Mouse (Mus musculus) midbrain, postnatal 0 days (tissue): ENCODE results near the gene Klf3. TPM values are rescaled to one million over a fixed set of nuclear protein-coding genes. Genes with fewer than 3 reads are reported as not detected.

ENCODE experiments used
- ATAC-seq: fragments of 200-750 bp; cut with Nextera tagmentation; 2 replicates; pipeline ENCODE4 v1.8.0; 2017; ENCODE audit warnings: moderate number of reproducible peaks, mild to moderate bottlenecking, moderate TSS enrichment, moderate library complexity; ENCODE audit not compliant: low FRiP score
- DNase-seq: peaks from one replicate; pipeline ENCODE4 v3.0.0-alpha.2; 2015; ENCODE audit warnings: low spot score
- H3K27ac ChIP-seq: fragments of 300-500 bp; sonication (generic); 2 replicates; pipeline ENCODE4 v1.5.1; 2014; ENCODE audit warnings: low read depth, mild to moderate bottlenecking, low read length, mixed read lengths
- H3K27me3 ChIP-seq: fragments of 300-500 bp; sonication (generic); 2 replicates; pipeline ENCODE4 v1.6.1; 2014; ENCODE audit warnings: low read length, control low read depth, mixed read lengths; ENCODE audit not compliant: insufficient read depth
- H3K36me3 ChIP-seq: fragments of 300-500 bp; sonication (generic); 2 replicates; pipeline ENCODE4 v1.6.1; 2014; ENCODE audit warnings: low read length, control low read depth, mixed read lengths; ENCODE audit not compliant: insufficient read depth
- H3K4me1 ChIP-seq: fragments of 300-500 bp; sonication (generic); 2 replicates; pipeline ENCODE4 v1.6.1; 2014; ENCODE audit warnings: mild to moderate bottlenecking, control low read depth, antibody characterized with exemption, low read length, mixed read lengths; ENCODE audit not compliant: insufficient read depth
- H3K4me2 ChIP-seq: fragments of 300-500 bp; sonication (generic); 2 replicates; pipeline ENCODE4 v1.6.1; 2014; ENCODE audit warnings: low read depth, mild to moderate bottlenecking, low read length, mixed read lengths; ENCODE audit not compliant: poor library complexity, severe bottlenecking
- H3K4me3 ChIP-seq: fragments of 300-500 bp; sonication (generic); 2 replicates; pipeline ENCODE4 v1.5.1; 2014; ENCODE audit warnings: low read depth, mild to moderate bottlenecking, low read length, moderate library complexity
- H3K9ac ChIP-seq: fragments of 300-500 bp; sonication (generic); replicated peaks from 2 replicates; pipeline ENCODE4 v1.6.1; 2014; ENCODE audit warnings: mild to moderate bottlenecking, low read length, moderate library complexity, mixed read lengths; ENCODE audit not compliant: poor library complexity, severe bottlenecking
- H3K9me3 ChIP-seq: fragments of 300-500 bp; sonication (generic); 2 replicates; pipeline ENCODE4 v1.6.1; 2016; ENCODE audit warnings: low read length, control low read depth
- CTCF ChIP-seq: IDR thresholded peaks from 2 replicates; pipeline ENCODE4 v1.5.1; 2016; ENCODE audit warnings: antibody characterized with exemption, mild to moderate bottlenecking
- WGBS: fragments of 180-500 bp; shearing (Covaris S2); extraction: QIAGEN DNeasy Blood & Tissue Kit; methylation state at CpG from one replicate; pipeline ENCODE4 v1.1.7; 2014; 5-methylcytosine and 5-hydroxymethylcytosine counted together
- polyA plus RNA-seq: library from polyadenylated mRNA; unstranded; fragments of >200 nt; fragmentation: Nextera tagmentation; extraction: Ambion mirVana; gene quantifications from 2 replicates; pipeline ENCODE4 v1.2.1, GENCODE M21; 2015
- total RNA-seq: library from RNA; depleted of rRNA; stranded (reverse); fragments of >200 nt; gene quantifications from 2 replicates; pipeline ENCODE4 v1.2.3, GENCODE M21; 2014

The Klf3 gene
- total and polyA plus RNA-seq, 2 experiments from 2014 or later = 14.9 to 28.9 TPM

- Histone ChIP-seq H3K9ac (peak overlapping the region; percentile 84; the same call in 1 of the 2 replicates), H3K4me1 (peaks cover 4% of the 10 kb centered on the region; the same call in 1 of the 2 replicates), H3K36me3 (no peaks in the 10 kb centered on the region), H3K27me3 (no peaks in the 10 kb centered on the region), H3K27ac (peak overlapping the region; percentile 88; the same call in 1 of the 2 replicates), H3K4me2 (peak overlapping the region; percentile 93), H3K4me3 (peak overlapping the region; percentile 87), H3K9me3 (no peaks in the 10 kb centered on the region)
- ATAC-seq (no peak), DNase-seq (no peak)
- WGBS = 7% methylated on average over 8 of the region's 8 CpGs
- no peak for TF ChIP-seq CTCF
Measured at GRCm38 (mm10) chr5:64802143-64802542, 1.0 kb upstream of the Klf3 start.

- under 1% methylated on average over 48 of the region's 69 CpGs for WGBS
- Histone ChIP-seq H3K4me2 (peak overlapping the region; percentile 93), H3K9me3 (no peaks in the 10 kb centered on the region), H3K27me3 (no peaks in the 10 kb centered on the region), H3K4me1 (peaks cover 6% of the 10 kb centered on the region; the same call in 1 of the 2 replicates), H3K36me3 (no peaks in the 10 kb centered on the region), H3K27ac (peak overlapping the region; percentile 88), H3K9ac (peak overlapping the region; percentile 84), H3K4me3 (peak overlapping the region; percentile 87)
- peak; percentile 55 for DNase-seq
- peak; percentile 38 for TF ChIP-seq CTCF
- ATAC-seq = peak; percentile 13; the same call in 1 of the 2 replicates
Measured at GRCm38 (mm10) chr5:64803720-64804462, 703 bp downstream of the Klf3 start.

- no peak for ATAC-seq
- TF ChIP-seq CTCF = no peak
- Histone ChIP-seq H3K4me1 (peaks cover 6% of the 10 kb centered on the region; the same call in 1 of the 2 replicates), H3K4me2 (peak overlapping the region; percentile 51), H3K27ac (peak overlapping the region; percentile 71), H3K4me3 (peak overlapping the region; percentile 87), H3K36me3 (no peaks in the 10 kb centered on the region), H3K9me3 (no peaks in the 10 kb centered on the region), H3K9ac (peak overlapping the region; percentile 25), H3K27me3 (no peaks in the 10 kb centered on the region)
- DNase-seq = no peak
- WGBS = 5% methylated on average over 7 of the region's 7 CpGs
Measured at GRCm38 (mm10) chr5:64805131-64805872, 2.1 kb downstream of the Klf3 start.

- no peaks in the 10 kb centered on the region for H3K9me3 ChIP-seq
- TF ChIP-seq CTCF = no peak
- H3K4me1 ChIP-seq = peaks cover 6% of the 10 kb centered on the region; the same call in 1 of the 2 replicates
- H3K27ac ChIP-seq = peak overlapping the region; percentile 71
- H3K36me3 ChIP-seq = no peaks in the 10 kb centered on the region
- peak overlapping the region; percentile 51 for H3K4me2 ChIP-seq
- H3K9ac ChIP-seq = peak overlapping the region; percentile 25
- ATAC-seq (no peak), DNase-seq (peak; percentile 63)
- 7% methylated on average over 7 of the region's 7 CpGs for WGBS
- H3K27me3 ChIP-seq = no peaks in the 10 kb centered on the region
- peak overlapping the region; percentile 87 for H3K4me3 ChIP-seq
Measured at GRCm38 (mm10) chr5:64805873-64806505, 2.8 kb downstream of the Klf3 start.

- ATAC-seq (no peak), DNase-seq (no peak)
- peak overlapping the region; percentile 71; the same call in 1 of the 2 replicates for H3K27ac ChIP-seq
- peak overlapping the region; percentile 51 for H3K4me2 ChIP-seq
- no peak overlapping the region for H3K9ac ChIP-seq
- H3K36me3 ChIP-seq = no peaks in the 10 kb centered on the region
- H3K9me3 ChIP-seq = no peaks in the 10 kb centered on the region
- no peak overlapping the region for H3K4me3 ChIP-seq
- WGBS = 17% methylated on average over 2 of the region's 2 CpGs
- peaks cover 8% of the 10 kb centered on the region; the same call in 1 of the 2 replicates for H3K4me1 ChIP-seq
- no peaks in the 10 kb centered on the region for H3K27me3 ChIP-seq
- no peak for TF ChIP-seq CTCF
Measured at GRCm38 (mm10) chr5:64806600-64806999, 3.4 kb downstream of the Klf3 start.
